Mouse (Mus musculus): ENCODE data around the gene Pla1a.

- TF ChIP-seq CTCF (IDR thresholded peaks at IDR 0.05; ENCODE audit: low read depth, low read length) (no peak), POLR2A (IDR thresholded peaks at IDR 0.05; ENCODE audit: borderline replicate concordance, low read depth, low read length) (no peak)
These were observed 38.7 kb downstream of the Pla1a start for GRCm38 (mm10) chr16:38394191-38394618.

All from bone marrow macrophage, adult 2 months (primary cell).